11 mouse cellular contexts compared by ENCODE assay signal in the genomic region with DNA sequence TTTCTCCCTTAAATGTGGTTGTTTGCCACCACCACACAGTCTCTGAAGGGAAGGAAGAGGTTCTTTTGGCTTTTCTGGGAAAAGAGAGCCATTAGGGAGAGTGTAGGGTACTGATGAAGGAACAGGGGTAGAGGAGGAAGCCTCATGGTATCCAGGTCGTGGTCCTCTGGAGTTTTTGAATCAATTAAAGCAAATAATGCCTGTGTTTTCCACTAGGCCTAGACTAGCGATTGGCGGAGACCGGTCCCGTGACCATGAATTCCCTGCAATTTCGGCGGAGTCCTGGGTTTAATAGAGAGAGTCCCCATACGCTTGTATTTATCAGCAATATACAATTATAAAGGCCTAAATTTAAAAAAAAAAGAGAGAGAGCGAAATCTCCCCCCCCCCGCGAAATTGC. TPM values are rescaled to one million over a fixed set of nuclear protein-coding genes. Genes with fewer than 3 reads are reported as not detected.
DNase-seq lines count a peak whose midpoint lies in the region; ATAC-seq and TF ChIP-seq lines count a peak whose summit lies in the region.
"Had no signal": no experiment of that assay in that cellular context is flagged by ENCODE, and none has a peak within 500 bp of the region (broad histone marks: within the 10 kb centered on the region; RNA-seq: fewer than 3 reads in every experiment).

No protein-coding gene starts in this region.

- WGBS in forebrain, embryonic 10.5 days = 3% methylated on average over 11 of the region's 11 CpGs
- 4% methylated on average over 11 of the region's 11 CpGs for WGBS in forebrain, embryonic 16.5 days
- 10% methylated on average over 11 of the region's 11 CpGs for WGBS in intestine, embryonic 14.5 days
- 11% methylated on average over 11 of the region's 11 CpGs for WGBS in limb, embryonic 15.5 days
- WGBS in forebrain, postnatal 0 days = 3% methylated on average over 11 of the region's 11 CpGs

- peaks cover 100% of the 10 kb centered on the region for H3K27me3 ChIP-seq in forebrain, embryonic 10.5 days (ENCODE audit: poor library complexity, severe bottlenecking)
- H3K27me3 ChIP-seq in forebrain, embryonic 16.5 days (replicated peaks; ENCODE audit: control insufficient read depth, insufficient read depth, low read length) = peaks cover 85% of the 10 kb centered on the region
- no peaks in the 10 kb centered on the region for H3K27me3 ChIP-seq in intestine, embryonic 14.5 days (replicated peaks; ENCODE audit: control insufficient read depth, insufficient read depth, low read length)
- H3K27me3 ChIP-seq in limb, embryonic 15.5 days = peaks cover 86% of the 10 kb centered on the region
- H3K27me3 ChIP-seq in forebrain, postnatal 0 days (ENCODE audit: insufficient read depth, low read length) = peaks cover 92% of the 10 kb centered on the region

- peak; percentile 30 for DNase-seq in forebrain, embryonic 10.5 days (ENCODE audit: extremely low spot score, low spot score)
- DNase-seq in adrenal gland, postnatal 14 days = peak; percentile 76
- peak; percentile 84 for DNase-seq in intestine, embryonic 14.5 days (ENCODE audit: low spot score)
- DNase-seq in right cerebral cortex, adult 2 months (ENCODE audit: low spot score in 2 of 2) = no peak
- no peak for DNase-seq in forebrain, postnatal 0 days
- DNase-seq: liver, embryonic 13.5 days had no signal

- H3K9me3 ChIP-seq in forebrain, embryonic 10.5 days = no peaks in the 10 kb centered on the region
- no peaks in the 10 kb centered on the region for H3K9me3 ChIP-seq in forebrain, embryonic 16.5 days (ENCODE audit: control insufficient read depth, low read length)
- H3K9me3 ChIP-seq in intestine, embryonic 14.5 days (ENCODE audit: control insufficient read depth, low read length) = no peaks in the 10 kb centered on the region
- no peaks in the 10 kb centered on the region for H3K9me3 ChIP-seq in limb, embryonic 15.5 days
- no peaks in the 10 kb centered on the region for H3K9me3 ChIP-seq in forebrain, postnatal 0 days (ENCODE audit: low read length)
- H3K9me3 ChIP-seq: liver, embryonic 13.5 days had no signal

- H3K4me2 ChIP-seq in forebrain, embryonic 16.5 days (ENCODE audit: low read length) = no peak overlapping the region
- H3K4me2 ChIP-seq in intestine, embryonic 14.5 days (ENCODE audit: low read length) = peak overlapping the region; percentile 83
- peak overlapping the region; percentile 45; the same call in 1 of the 2 replicates for H3K4me2 ChIP-seq in limb, embryonic 15.5 days
- H3K4me2 ChIP-seq in forebrain, postnatal 0 days (ENCODE audit: low read depth) = no peak overlapping the region

- H3K4me3 ChIP-seq in forebrain, embryonic 10.5 days = no peak overlapping the region
- H3K4me3 ChIP-seq in forebrain, embryonic 16.5 days (replicated peaks; ENCODE audit: low read length) = no peak overlapping the region
- H3K4me3 ChIP-seq in intestine, embryonic 14.5 days (ENCODE audit: low read depth, low read length) = peak overlapping the region; percentile 50
- H3K4me3 ChIP-seq in limb, embryonic 15.5 days = peak overlapping the region; percentile 38; the same call in 1 of the 2 replicates
- H3K4me3 ChIP-seq in forebrain, postnatal 0 days (ENCODE audit: low read depth, low read length) = no peak overlapping the region
- H3K4me3 ChIP-seq: erythroblast, embryonic 14.5 days had no signal

- no peak overlapping the region for H3K27ac ChIP-seq in forebrain, embryonic 10.5 days
- no peak overlapping the region for H3K27ac ChIP-seq in forebrain, embryonic 16.5 days (ENCODE audit: low read length)
- peak overlapping the region; percentile 99 for H3K27ac ChIP-seq in intestine, embryonic 14.5 days (ENCODE audit: low read depth)
- 0 out of 2 replicates have a peak overlapping the region, but pooled peaks have one; percentile 22 for H3K27ac ChIP-seq in limb, embryonic 15.5 days
- no peak overlapping the region for H3K27ac ChIP-seq in forebrain, postnatal 0 days (ENCODE audit: low read depth, low read length)

- no peak overlapping the region for H3K9ac ChIP-seq in forebrain, embryonic 16.5 days (replicated peaks; ENCODE audit: low read depth, low read length)
- peak overlapping the region; percentile 87 for H3K9ac ChIP-seq in intestine, embryonic 14.5 days (ENCODE audit: low read length)
- H3K9ac ChIP-seq in limb, embryonic 15.5 days = no peak overlapping the region
- H3K9ac ChIP-seq in forebrain, postnatal 0 days = no peak overlapping the region

- no peak for TF ChIP-seq CTCF in forebrain, postnatal 0 days (IDR thresholded peaks at IDR 0.05; ENCODE audit: low read depth)

- no peaks in the 10 kb centered on the region for H3K36me3 ChIP-seq in forebrain, embryonic 10.5 days (replicated peaks)
- no peaks in the 10 kb centered on the region for H3K36me3 ChIP-seq in forebrain, embryonic 16.5 days (ENCODE audit: control insufficient read depth, insufficient read depth)
- peaks cover 8% of the 10 kb centered on the region; the same call in 1 of the 2 replicates for H3K36me3 ChIP-seq in intestine, embryonic 14.5 days (ENCODE audit: control insufficient read depth, insufficient read depth, low read length)
- H3K36me3 ChIP-seq in limb, embryonic 15.5 days = no peaks in the 10 kb centered on the region
- no peaks in the 10 kb centered on the region for H3K36me3 ChIP-seq in forebrain, postnatal 0 days (ENCODE audit: insufficient read depth)
- H3K36me3 ChIP-seq: liver, embryonic 13.5 days had no signal

- ATAC-seq in forebrain, embryonic 16.5 days = no peak
- ATAC-seq in intestine, embryonic 14.5 days (replicated peaks; ENCODE audit: low FRiP score, low TSS enrichment, low read depth) = 0 out of 2 replicates have a peak, but pooled peaks have one; percentile 34
- ATAC-seq in limb, embryonic 15.5 days (ENCODE audit: insufficient number of reproducible peaks, low FRiP score, low TSS enrichment, low read depth) = no peak
- no peak for ATAC-seq in granulocyte monocyte progenitor cell, adult 5-6 weeks (replicated peaks; ENCODE audit: poor library complexity, severe bottlenecking)
- ATAC-seq in forebrain, postnatal 0 days = no peak

- H3K4me1 ChIP-seq in forebrain, embryonic 10.5 days = peaks cover 22% of the 10 kb centered on the region
- H3K4me1 ChIP-seq in forebrain, embryonic 16.5 days (replicated peaks; ENCODE audit: control insufficient read depth, insufficient read depth, low read length) = no peaks in the 10 kb centered on the region; the same call in 1 of the 2 replicates
- H3K4me1 ChIP-seq in intestine, embryonic 14.5 days (replicated peaks; ENCODE audit: control insufficient read depth, insufficient read depth, low read length) = peaks cover 50% of the 10 kb centered on the region
- H3K4me1 ChIP-seq in limb, embryonic 15.5 days = peaks cover 18% of the 10 kb centered on the region
- no peaks in the 10 kb centered on the region for H3K4me1 ChIP-seq in forebrain, postnatal 0 days (ENCODE audit: insufficient read depth)
- H3K4me1 ChIP-seq: liver, embryonic 13.5 days had no signal

RNA-seq across cellular contexts. Expression of a gene that starts 1.0 kb away (rescaled TPM):
- polyA plus RNA-seq in forebrain, embryonic 10.5 days (2016; fragmentation: Nextera tagmentation; extraction: Ambion mirVana) = not detected in 2 replicates
- polyA plus RNA-seq in forebrain, embryonic 16.5 days (2015; fragmentation: Nextera tagmentation; extraction: Ambion mirVana) = not detected in 2 replicates
- 18.0 and 19.3 TPM in 2 replicates for total RNA-seq in adrenal gland, postnatal 14 days (2021)
- polyA plus RNA-seq in intestine, embryonic 14.5 days (2014; fragmentation: Nextera tagmentation; extraction: Ambion mirVana) = 22.9 and 27.9 TPM in 2 replicates
- polyA plus RNA-seq in limb, embryonic 15.5 days (2015; fragmentation: Nextera tagmentation; extraction: Ambion mirVana) = 3.1 and 4.8 TPM in 2 replicates
- total RNA-seq in granulocyte monocyte progenitor cell, adult 5-6 weeks (2014; fragmentation: Nextera tagmentation) = 1.7 TPM in 1 of 2 replicates, not detected in the other
- 0.26 TPM in 1 of 2 replicates, not detected in the other for total RNA-seq in granulocyte monocyte progenitor cell, adult 5-6 weeks (2017)
- not detected in 2 replicates for total RNA-seq in forebrain, postnatal 0 days (2014; rRNA removed)
- polyA plus RNA-seq in forebrain, postnatal 0 days (2015; fragmentation: Nextera tagmentation; extraction: Ambion mirVana) = not detected in 2 replicates
- polyA plus RNA-seq: C2C12; erythroblast, embryonic 14.5 days had no signal

RNA-seq across cellular contexts. Expression of a gene that starts 14.2 kb away (rescaled TPM):
- 0.07 TPM in 1 of 2 replicates, not detected in the other for polyA plus RNA-seq in forebrain, embryonic 10.5 days (2016; fragmentation: Nextera tagmentation; extraction: Ambion mirVana)
- not detected in 2 replicates for polyA plus RNA-seq in forebrain, embryonic 16.5 days (2015; fragmentation: Nextera tagmentation; extraction: Ambion mirVana)
- total RNA-seq in adrenal gland, postnatal 14 days (2021) = not detected in 2 replicates
- polyA plus RNA-seq in intestine, embryonic 14.5 days (2014; fragmentation: Nextera tagmentation; extraction: Ambion mirVana) = 0.36 and 0.42 TPM in 2 replicates
- 0.15 TPM in 1 of 2 replicates, not detected in the other for polyA plus RNA-seq in limb, embryonic 15.5 days (2015; fragmentation: Nextera tagmentation; extraction: Ambion mirVana)
- not detected in 2 replicates for total RNA-seq in granulocyte monocyte progenitor cell, adult 5-6 weeks (2014; fragmentation: Nextera tagmentation)
- not detected in 2 replicates for total RNA-seq in granulocyte monocyte progenitor cell, adult 5-6 weeks (2017)
- total RNA-seq in forebrain, postnatal 0 days (2014; rRNA removed) = not detected in 2 replicates
- not detected in 2 replicates for polyA plus RNA-seq in forebrain, postnatal 0 days (2015; fragmentation: Nextera tagmentation; extraction: Ambion mirVana)
- polyA plus RNA-seq: C2C12; erythroblast, embryonic 14.5 days had no signal

RNA-seq across cellular contexts. Expression of a gene that starts 28.2 kb away (rescaled TPM):
- not detected in 2 replicates for polyA plus RNA-seq in forebrain, embryonic 10.5 days (2016; fragmentation: Nextera tagmentation; extraction: Ambion mirVana)
- polyA plus RNA-seq in forebrain, embryonic 16.5 days (2015; fragmentation: Nextera tagmentation; extraction: Ambion mirVana) = not detected in 2 replicates
- total RNA-seq in adrenal gland, postnatal 14 days (2021) = 17.1 and 26.0 TPM in 2 replicates
- polyA plus RNA-seq in intestine, embryonic 14.5 days (2014; fragmentation: Nextera tagmentation; extraction: Ambion mirVana) = 3.7 and 4.9 TPM in 2 replicates
- 0.23 and 0.27 TPM in 2 replicates for polyA plus RNA-seq in limb, embryonic 15.5 days (2015; fragmentation: Nextera tagmentation; extraction: Ambion mirVana)
- 1.5 and 7.8 TPM in 2 replicates for total RNA-seq in granulocyte monocyte progenitor cell, adult 5-6 weeks (2014; fragmentation: Nextera tagmentation)
- 0.05 and 0.56 TPM in 2 replicates for total RNA-seq in granulocyte monocyte progenitor cell, adult 5-6 weeks (2017)
- total RNA-seq in forebrain, postnatal 0 days (2014; rRNA removed) = not detected in 2 replicates
- not detected in 2 replicates for polyA plus RNA-seq in forebrain, postnatal 0 days (2015; fragmentation: Nextera tagmentation; extraction: Ambion mirVana)
- polyA plus RNA-seq: C2C12; erythroblast, embryonic 14.5 days had no signal

RNA-seq across cellular contexts. Expression of a gene that starts 33.2 kb away (rescaled TPM):
- polyA plus RNA-seq in forebrain, embryonic 10.5 days (2016; fragmentation: Nextera tagmentation; extraction: Ambion mirVana) = not detected in 2 replicates
- polyA plus RNA-seq in forebrain, embryonic 16.5 days (2015; fragmentation: Nextera tagmentation; extraction: Ambion mirVana) = not detected in 2 replicates
- total RNA-seq in adrenal gland, postnatal 14 days (2021) = 14.0 and 15.7 TPM in 2 replicates
- polyA plus RNA-seq in intestine, embryonic 14.5 days (2014; fragmentation: Nextera tagmentation; extraction: Ambion mirVana) = 3.5 and 3.8 TPM in 2 replicates
- polyA plus RNA-seq in limb, embryonic 15.5 days (2015; fragmentation: Nextera tagmentation; extraction: Ambion mirVana) = 0.29 and 0.41 TPM in 2 replicates
- 2.6 and 3.8 TPM in 2 replicates for total RNA-seq in granulocyte monocyte progenitor cell, adult 5-6 weeks (2014; fragmentation: Nextera tagmentation)
- 1.9 and 2.3 TPM in 2 replicates for total RNA-seq in granulocyte monocyte progenitor cell, adult 5-6 weeks (2017)
- total RNA-seq in forebrain, postnatal 0 days (2014; rRNA removed) = not detected in 2 replicates
- not detected in 2 replicates for polyA plus RNA-seq in forebrain, postnatal 0 days (2015; fragmentation: Nextera tagmentation; extraction: Ambion mirVana)
- polyA plus RNA-seq: erythroblast, embryonic 14.5 days had no signal

RNA-seq across cellular contexts. Expression of a gene that starts 48.2 kb away (rescaled TPM):
- polyA plus RNA-seq in forebrain, embryonic 10.5 days (2016; fragmentation: Nextera tagmentation; extraction: Ambion mirVana) = not detected in 2 replicates
- polyA plus RNA-seq in forebrain, embryonic 16.5 days (2015; fragmentation: Nextera tagmentation; extraction: Ambion mirVana) = not detected in 2 replicates
- 17.1 and 18.7 TPM in 2 replicates for total RNA-seq in adrenal gland, postnatal 14 days (2021)
- 49.6 and 51.6 TPM in 2 replicates for polyA plus RNA-seq in intestine, embryonic 14.5 days (2014; fragmentation: Nextera tagmentation; extraction: Ambion mirVana)
- 0.60 and 0.73 TPM in 2 replicates for polyA plus RNA-seq in limb, embryonic 15.5 days (2015; fragmentation: Nextera tagmentation; extraction: Ambion mirVana)
- not detected in 2 replicates for total RNA-seq in granulocyte monocyte progenitor cell, adult 5-6 weeks (2014; fragmentation: Nextera tagmentation)
- 0.05 TPM in 1 of 2 replicates, not detected in the other for total RNA-seq in granulocyte monocyte progenitor cell, adult 5-6 weeks (2017)
- total RNA-seq in forebrain, postnatal 0 days (2014; rRNA removed) = not detected in 2 replicates
- not detected in 2 replicates for polyA plus RNA-seq in forebrain, postnatal 0 days (2015; fragmentation: Nextera tagmentation; extraction: Ambion mirVana)
- polyA plus RNA-seq: C2C12; erythroblast, embryonic 14.5 days had no signal

Comparison
In these comparisons a context has a peak if more than half of its experiments do, and no peak if none do; other contexts are left out.
1. DNase-seq: peak in forebrain, embryonic 10.5 days (single experiment), adrenal gland, postnatal 14 days (single experiment) and intestine, embryonic 14.5 days (single experiment); none in right cerebral cortex, adult 2 months (0 of 2) and forebrain, postnatal 0 days (single experiment).
2. H3K27ac ChIP-seq: peak in intestine, embryonic 14.5 days (single experiment) and limb, embryonic 15.5 days (single experiment); none in forebrain, embryonic 10.5 days (single experiment), forebrain, embryonic 16.5 days (single experiment) and forebrain, postnatal 0 days (single experiment).
3. H3K4me3 ChIP-seq: peak in intestine, embryonic 14.5 days (single experiment) and limb, embryonic 15.5 days (single experiment); none in forebrain, embryonic 10.5 days (single experiment), forebrain, embryonic 16.5 days (single experiment) and forebrain, postnatal 0 days (single experiment).
4. H3K4me2 ChIP-seq: peak in intestine, embryonic 14.5 days (single experiment) and limb, embryonic 15.5 days (single experiment); none in forebrain, embryonic 16.5 days (single experiment) and forebrain, postnatal 0 days (single experiment).